Mouse (Mus musculus): ENCODE results near the gene Sfswap.

- no peak for TF ChIP-seq POLR2A (IDR thresholded peaks at IDR 0.05; ENCODE audit: control insufficient read depth in 1 of 2, insufficient read depth in 1 of 2, low read depth in 1 of 2, low read length in 2 of 2, poor library complexity in 1 of 2)
- TF ChIP-seq NRF1 (IDR thresholded peaks at IDR 0.05; ENCODE audit: insufficient read depth, low read depth, low read length, poor library complexity, severe bottlenecking), result no peak
- TF ChIP-seq EP300 (IDR thresholded peaks at IDR 0.05; ENCODE audit: low read depth in 1 of 2, low read length in 2 of 2), result no peak
- no peak for TF ChIP-seq USF1 (IDR thresholded peaks at IDR 0.05; ENCODE audit: low read depth, low read length)
- TF ChIP-seq CTCF (IDR thresholded peaks at IDR 0.05 in 2 of 3, conservative IDR thresholded peaks at IDR 0.05 in 1 of 3; ENCODE audit: control insufficient read depth in 1 of 3, insufficient read depth in 1 of 3, low read depth in 2 of 3, low read length in 3 of 3, poor library complexity in 1 of 3, severe bottlenecking in 1 of 3), result no peak
- TF ChIP-seq GATA1 (IDR thresholded peaks at IDR 0.05; ENCODE audit: low read depth, low read length), result no peak
- TF ChIP-seq RAD21 (IDR thresholded peaks at IDR 0.05; ENCODE audit: low read depth, low read length), result no peak
Measured at GRCm38 (mm10) chr5:129578201-129578600, 77.2 kb downstream of the Sfswap start.
